Mouse (Mus musculus) midbrain, embryonic 10.5 days (tissue): ENCODE results near the gene Fasn. TPM values are rescaled to one million over a fixed set of nuclear protein-coding genes. Genes with fewer than 3 reads are reported as not detected.
A peak's percentile ranks its signal among the peaks of the same experiment; 100 is the strongest.
"Not testable (repeated sequence)": the region's sequence is repeated elsewhere in the genome, so short reads cannot be mapped to it uniquely, and the experiment has no call there.

Experiments
- DNase-seq: peaks from one replicate; pipeline ENCODE4 v3.0.0-alpha.2; 2017; ENCODE audit warnings: low spot score
- H3K27ac ChIP-seq: fragments of 300-500 bp; sonication (generic); replicated peaks from 2 replicates; pipeline ENCODE4 v1.5.1; 2016; ENCODE audit warnings: mild to moderate bottlenecking
- H3K27me3 ChIP-seq: fragments of 300-500 bp; sonication (generic); 2 replicates; pipeline ENCODE4 v1.6.1; 2016; ENCODE audit warnings: low read depth, mild to moderate bottlenecking; ENCODE audit not compliant: poor library complexity, severe bottlenecking
- H3K36me3 ChIP-seq: fragments of 300-500 bp; sonication (generic); 2 replicates; pipeline ENCODE4 v1.6.1; 2016; ENCODE audit warnings: mild to moderate bottlenecking, moderate library complexity
- H3K4me1 ChIP-seq: fragments of 300-500 bp; sonication (generic); 2 replicates; pipeline ENCODE4 v1.6.1; 2016
- H3K4me3 ChIP-seq: fragments of 300-500 bp; sonication (generic); 2 replicates; pipeline ENCODE4 v1.5.1; 2016; ENCODE audit warnings: mild to moderate bottlenecking, moderate library complexity
- H3K9me3 ChIP-seq: fragments of 300-500 bp; sonication (generic); replicated peaks from 2 replicates; pipeline ENCODE4 v1.6.1; 2016; ENCODE audit warnings: mild to moderate bottlenecking
- WGBS: fragments of 180-500 bp; shearing (Covaris S2); methylation state at CpG from one replicate; pipeline ENCODE4 v1.1.7; 2016; 5-methylcytosine and 5-hydroxymethylcytosine counted together
- polyA plus RNA-seq: library from polyadenylated mRNA; unstranded; fragments of >200 nt; fragmentation: Nextera tagmentation; extraction: Ambion mirVana; gene quantifications from 2 replicates; pipeline ENCODE4 v1.2.1, GENCODE M21; 2016

Gene Fasn
- polyA plus RNA-seq, 1 experiment from 2014 or later: 118 TPM

DNA sequence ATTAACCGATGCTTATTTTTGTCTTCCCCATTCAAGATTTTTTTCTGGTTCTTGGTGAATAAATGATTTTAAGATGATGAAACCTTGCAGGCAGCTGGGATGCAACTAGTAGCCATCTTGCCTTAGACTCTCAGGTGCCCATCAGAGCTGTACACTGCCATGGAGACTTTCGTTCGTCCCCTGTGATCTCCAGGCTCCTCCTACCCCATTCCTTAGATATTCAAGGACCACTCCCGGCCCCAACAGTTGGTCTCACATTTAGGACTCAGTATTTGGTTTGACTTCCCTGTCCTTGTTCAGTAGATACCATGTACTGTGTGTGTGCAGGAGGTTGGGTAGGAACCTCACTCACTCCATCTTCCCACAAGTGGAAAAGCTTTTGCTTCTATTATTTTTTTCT, 19.6 kb downstream of the Fasn start:
- 89% methylated on average over 4 of the region's 4 CpGs for WGBS
- no peak for DNase-seq
- Histone ChIP-seq H3K27ac (no peak overlapping the region), H3K27me3 (no peaks in the 10 kb centered on the region), H3K9me3 (no peaks in the 10 kb centered on the region), H3K4me1 (peaks cover 9% of the 10 kb centered on the region), H3K4me3 (no peak overlapping the region), H3K36me3 (peaks cover 51% of the 10 kb centered on the region)

DNA sequence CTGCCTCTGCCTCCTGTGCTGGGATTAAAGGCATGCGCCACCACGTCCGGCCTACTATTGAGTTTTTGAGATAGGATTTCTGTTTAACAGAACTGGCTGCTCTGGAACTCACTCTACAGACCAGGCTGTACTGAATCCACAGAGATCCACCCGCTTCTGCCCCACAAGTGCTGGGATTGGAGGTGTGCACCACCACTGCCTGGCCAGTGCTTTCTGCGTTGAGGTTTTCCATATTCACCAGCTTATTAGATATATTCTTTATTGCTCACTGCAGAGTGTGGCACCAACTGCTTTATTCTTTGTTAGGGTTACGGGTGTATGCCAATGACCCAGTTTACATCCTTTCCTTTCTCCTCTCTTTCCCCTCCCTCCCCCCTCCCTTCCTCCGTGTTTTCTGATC, 20.1 kb downstream of the Fasn start:
- no peaks in the 10 kb centered on the region for H3K27me3 ChIP-seq
- peaks cover 46% of the 10 kb centered on the region for H3K36me3 ChIP-seq
- H3K9me3 ChIP-seq: no peaks in the 10 kb centered on the region
- no peak for DNase-seq
- H3K4me1 ChIP-seq: peaks cover 11% of the 10 kb centered on the region
- no peak overlapping the region for H3K4me3 ChIP-seq
- H3K27ac ChIP-seq: no peak overlapping the region
- 79% methylated on average over 7 of the region's 7 CpGs for WGBS

DNA sequence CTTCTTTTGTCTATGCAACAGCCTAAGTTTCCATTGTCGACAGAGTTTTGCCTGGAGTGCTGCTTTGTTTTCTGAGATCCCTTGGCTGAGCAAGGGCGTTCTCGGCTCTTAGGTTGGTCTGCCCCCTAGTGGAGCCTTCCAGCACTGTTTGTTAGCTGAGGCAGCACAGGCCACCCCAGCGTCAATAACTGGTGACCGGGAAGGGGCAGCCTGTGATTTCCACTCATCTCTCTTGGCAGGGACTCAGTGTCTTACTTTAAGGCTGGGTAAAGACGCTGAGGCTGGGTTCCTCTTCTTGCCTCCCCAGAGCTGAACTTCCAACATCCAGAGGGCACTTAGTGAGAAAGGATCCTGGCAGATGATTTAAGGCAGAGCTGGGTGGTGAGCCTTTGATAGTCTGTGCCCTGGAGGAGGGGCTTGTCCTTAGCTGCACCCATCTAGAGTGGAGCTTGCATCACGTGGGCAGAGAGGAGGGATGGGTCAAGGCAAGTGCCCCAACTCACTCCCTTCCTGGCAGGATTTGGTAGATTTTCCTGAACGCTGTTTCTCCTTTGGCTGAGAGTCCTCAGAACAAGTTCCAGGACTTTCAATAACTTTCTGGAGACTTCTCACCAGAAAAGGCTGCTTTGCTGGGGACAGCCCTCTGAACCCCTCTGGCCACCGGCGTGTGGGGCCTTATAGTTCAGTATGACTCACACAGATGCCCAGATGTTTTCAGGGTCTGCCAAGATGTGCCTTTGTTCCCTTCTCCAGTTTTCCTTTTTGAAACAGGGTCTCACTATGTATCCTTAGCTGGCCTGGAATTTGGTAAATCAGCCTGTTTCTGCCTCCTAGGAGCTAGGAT, 24.1 kb downstream of the Fasn start:
- no peaks in the 10 kb centered on the region for H3K9me3 ChIP-seq
- peaks cover 7% of the 10 kb centered on the region for H3K36me3 ChIP-seq
- peak; percentile 90 for DNase-seq
- WGBS: 12% methylated on average over 10 of the region's 10 CpGs
- H3K27ac ChIP-seq: peak overlapping the region; percentile 80
- peaks cover 25% of the 10 kb centered on the region for H3K4me1 ChIP-seq
- H3K27me3 ChIP-seq: no peaks in the 10 kb centered on the region
- peak overlapping the region; percentile 27 for H3K4me3 ChIP-seq

DNA sequence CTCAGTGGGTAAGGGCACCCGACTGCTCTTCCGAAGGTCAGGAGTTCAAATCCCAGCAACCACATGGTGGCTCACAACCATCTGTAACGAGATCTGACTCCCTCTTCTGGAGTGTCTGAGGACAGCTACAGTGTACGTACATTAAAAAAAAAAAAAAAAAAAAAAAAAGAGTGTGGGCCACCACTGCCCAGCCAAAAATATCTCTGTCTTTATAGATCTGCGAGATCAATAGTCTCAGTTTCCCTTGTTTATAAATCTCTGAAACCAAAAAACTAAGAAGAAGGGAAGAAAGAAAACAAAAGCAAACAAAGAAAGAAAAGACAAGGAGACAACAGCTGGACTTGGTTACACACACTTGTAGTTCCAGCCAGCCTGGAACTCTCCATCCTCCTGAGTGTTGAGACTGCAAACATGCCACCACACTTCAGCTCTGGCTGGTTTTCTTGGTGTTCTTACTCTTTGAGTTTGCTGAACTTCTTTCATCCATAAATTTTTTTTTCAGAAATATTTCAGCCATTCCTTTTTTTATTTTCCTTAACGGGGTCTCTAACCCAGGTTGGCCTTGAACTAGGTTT, 24.9 kb downstream of the Fasn start:
- peak overlapping the region; percentile 80 for H3K27ac ChIP-seq
- H3K27me3 ChIP-seq: no peaks in the 10 kb centered on the region
- H3K36me3 ChIP-seq: peaks cover 5% of the 10 kb centered on the region
- peaks cover 34% of the 10 kb centered on the region for H3K4me1 ChIP-seq
- no peaks in the 10 kb centered on the region for H3K9me3 ChIP-seq
- peak overlapping the region; percentile 27; the same call in 1 of the 2 replicates for H3K4me3 ChIP-seq
- WGBS: 77% methylated on average over 6 of the region's 6 CpGs
- no peak for DNase-seq

DNA sequence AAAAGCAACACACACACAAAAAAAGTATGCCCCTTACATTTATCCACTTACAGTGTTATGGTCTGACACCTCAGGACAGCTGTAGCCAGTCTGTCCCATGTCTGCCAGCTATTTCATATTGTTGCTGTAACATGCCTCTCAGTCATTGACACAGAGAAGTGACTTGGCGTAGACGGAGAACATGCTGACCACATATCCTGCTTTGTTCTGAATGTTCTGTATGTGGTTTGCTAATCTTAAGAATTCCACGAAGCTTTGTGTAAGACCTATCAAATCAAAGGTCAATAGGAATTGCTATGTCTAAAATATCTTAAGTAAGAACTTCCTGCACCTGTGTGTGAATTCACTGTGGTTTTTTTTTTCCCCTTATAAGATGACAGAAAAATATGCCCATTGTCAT, 26.1 kb downstream of the Fasn start:
- H3K27me3 ChIP-seq: no peaks in the 10 kb centered on the region
- 88% methylated on average over 3 of the region's 3 CpGs for WGBS

DNA sequence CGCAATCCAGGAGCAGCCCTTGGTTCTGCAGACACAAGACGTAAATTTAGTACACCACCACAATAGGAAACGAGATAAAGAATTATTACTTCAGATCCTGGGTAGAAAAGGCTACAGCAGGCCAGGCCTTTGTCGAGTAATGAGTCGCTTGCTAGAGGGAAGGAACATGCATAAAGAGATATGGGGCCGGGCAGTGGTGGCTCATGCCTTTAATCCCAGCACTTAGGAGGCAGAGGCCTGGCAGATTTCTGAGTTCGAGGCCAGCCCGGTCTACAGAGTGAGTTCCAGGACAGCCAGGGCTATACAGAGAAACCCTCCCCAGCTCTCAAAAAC, 27.8 kb downstream of the Fasn start:
- Histone ChIP-seq H3K9me3 (no peaks in the 10 kb centered on the region), H3K36me3 (peaks cover 33% of the 10 kb centered on the region), H3K27me3 (no peaks in the 10 kb centered on the region), H3K4me3 (peak overlapping the region; percentile 86), H3K4me1 (peaks cover 37% of the 10 kb centered on the region), H3K27ac (peak overlapping the region; percentile 87)
- DNase-seq: no peak
- 33% methylated on average over 8 of the region's 8 CpGs for WGBS

More for the DNA sequence above, 26.1 kb downstream of the Fasn start:
- Histone ChIP-seq H3K27ac (no peak overlapping the region), H3K4me3 (no peak overlapping the region), H3K9me3 (no peaks in the 10 kb centered on the region), H3K4me1 (peaks cover 37% of the 10 kb centered on the region), H3K36me3 (peaks cover 17% of the 10 kb centered on the region)
- no peak for DNase-seq

DNA sequence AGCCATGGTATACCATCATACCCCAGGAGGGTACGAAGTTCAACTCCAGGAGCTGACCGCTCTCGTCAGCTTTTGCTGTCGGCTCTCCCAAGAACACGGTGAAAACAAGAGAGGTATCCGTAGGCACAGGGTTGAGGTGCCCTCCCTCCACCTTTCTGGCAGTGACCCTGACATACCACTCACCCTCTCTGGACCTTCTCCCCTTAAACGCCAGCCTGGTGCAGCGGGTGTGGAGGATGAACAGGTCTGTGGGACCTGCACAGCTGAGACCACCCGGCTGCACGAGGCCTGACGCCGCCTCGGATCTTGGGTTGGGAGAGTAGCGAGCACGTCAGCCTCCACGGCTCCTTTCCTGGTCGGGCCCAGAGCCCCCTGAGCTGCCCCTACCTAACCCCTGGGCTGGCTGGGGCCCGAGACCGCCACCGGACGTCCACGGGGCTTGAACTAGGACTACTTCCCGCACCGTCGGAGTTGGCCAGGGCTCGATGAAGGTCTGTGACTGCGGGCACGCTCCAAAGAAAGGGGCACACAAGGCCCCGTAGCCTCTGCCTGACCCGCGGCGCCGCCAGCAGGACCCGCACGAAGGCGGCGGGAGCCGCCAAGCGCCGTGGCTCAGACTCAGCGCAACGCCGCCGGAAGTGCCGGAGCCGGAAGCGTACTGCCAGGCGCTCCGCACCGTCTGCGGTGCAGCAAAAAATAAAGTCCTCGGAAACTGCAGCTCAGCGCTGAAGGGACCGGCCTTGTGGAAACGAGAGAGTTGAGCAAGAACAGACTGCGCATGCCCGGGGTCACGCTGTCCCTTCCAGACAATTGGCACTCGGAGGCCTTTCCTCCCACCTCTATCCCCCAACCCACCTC, 28.4 kb downstream of the Fasn start, which contains the start of gene Dus1l:
Gene Dus1l (minus strand): TSS at position 648 of the 858 bp plus-strand sequence.
- peak within 1 kb of the TSS; percentile 86 for H3K4me3 ChIP-seq
- H3K36me3 ChIP-seq: peaks cover 39% of the 10 kb centered on the region
- peak; percentile 97 for DNase-seq
- H3K9me3 ChIP-seq: no peaks in the 10 kb centered on the region
- peak within 1 kb of the TSS; percentile 87 for H3K27ac ChIP-seq
- no peaks in the 10 kb centered on the region for H3K27me3 ChIP-seq
- H3K4me1 ChIP-seq: peaks cover 37% of the 10 kb centered on the region
- WGBS: 2% methylated on average over 59 of the region's 59 CpGs

DNA sequence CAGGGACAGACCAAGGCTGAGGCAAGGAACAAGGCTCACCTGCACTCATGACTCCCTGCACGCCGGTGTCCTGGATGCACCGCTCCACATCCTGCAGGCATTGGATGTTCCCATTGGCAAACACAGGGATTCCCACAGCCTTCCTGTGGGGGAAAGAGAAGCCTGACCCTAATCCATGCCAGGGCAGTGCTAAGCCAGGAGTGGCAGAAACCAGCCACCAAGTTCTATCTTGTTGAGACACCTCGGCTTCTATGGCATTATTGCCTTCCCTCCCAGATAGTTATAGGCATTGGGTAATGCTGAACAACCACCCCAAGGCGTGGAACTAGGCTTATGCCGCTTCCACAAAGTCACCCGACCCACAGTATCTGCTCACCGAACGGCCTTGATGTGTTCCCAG, 31.7 kb downstream of the Fasn start:
- no peak overlapping the region for H3K4me3 ChIP-seq
- peaks cover 26% of the 10 kb centered on the region for H3K4me1 ChIP-seq
- H3K9me3 ChIP-seq: no peaks in the 10 kb centered on the region
- WGBS: 91% methylated on average over 9 of the region's 9 CpGs
- no peak overlapping the region for H3K27ac ChIP-seq
- H3K36me3 ChIP-seq: peaks cover 71% of the 10 kb centered on the region
- DNase-seq: no peak
- H3K27me3 ChIP-seq: no peaks in the 10 kb centered on the region

DNA sequence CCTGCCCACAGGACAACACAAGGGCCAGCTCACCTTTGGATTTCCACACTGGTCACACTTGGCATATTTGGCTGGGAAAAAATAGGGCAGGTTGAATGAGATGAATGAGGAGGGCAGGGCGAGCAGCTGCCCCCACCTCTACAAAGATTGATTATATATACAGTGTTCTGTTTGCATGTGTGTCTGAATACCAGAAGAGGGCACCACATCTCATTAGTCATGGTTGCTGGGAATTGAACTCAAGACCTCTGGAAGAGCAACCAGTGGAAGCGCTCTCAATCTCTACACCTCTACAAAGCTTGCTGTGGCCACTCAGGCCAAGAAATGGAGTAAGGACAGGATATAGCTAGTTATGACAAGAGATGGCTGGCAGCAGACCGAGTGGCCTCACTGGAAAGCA, 34.5 kb downstream of the Fasn start:
- Histone ChIP-seq H3K27me3 (no peaks in the 10 kb centered on the region), H3K4me3 (no peak overlapping the region), H3K4me1 (peaks cover 20% of the 10 kb centered on the region), H3K9me3 (no peaks in the 10 kb centered on the region), H3K36me3 (peaks cover 96% of the 10 kb centered on the region), H3K27ac (no peak overlapping the region)
- no peak for DNase-seq
- 96% methylated on average over 3 of the region's 3 CpGs for WGBS

DNA sequence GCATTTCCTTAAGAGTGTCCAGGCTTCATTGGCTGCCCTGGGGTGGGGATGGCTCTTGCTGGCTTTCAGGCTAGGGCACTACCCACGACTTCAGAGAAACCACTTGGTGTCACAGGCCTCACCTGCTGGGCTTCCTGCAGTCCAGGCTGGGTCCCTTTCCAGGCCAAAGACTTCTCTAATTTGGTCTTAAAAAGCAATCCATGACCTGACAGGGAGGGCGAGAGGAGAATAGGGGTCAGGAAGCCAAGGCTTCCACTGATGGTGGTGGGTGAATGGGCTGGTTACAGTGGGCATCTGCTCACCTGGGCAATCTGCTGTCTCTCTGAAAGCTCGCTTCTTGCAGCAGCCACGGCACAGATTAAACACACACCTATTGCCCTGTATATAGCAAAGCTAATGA, 35.0 kb downstream of the Fasn start:
- no peaks in the 10 kb centered on the region for H3K9me3 ChIP-seq
- peaks cover 92% of the 10 kb centered on the region for H3K36me3 ChIP-seq
- peaks cover 19% of the 10 kb centered on the region for H3K4me1 ChIP-seq
- 87% methylated on average over 4 of the region's 4 CpGs for WGBS
- no peaks in the 10 kb centered on the region for H3K27me3 ChIP-seq
- H3K4me3 ChIP-seq: no peak overlapping the region
- H3K27ac ChIP-seq: no peak overlapping the region
- no peak for DNase-seq

DNA sequence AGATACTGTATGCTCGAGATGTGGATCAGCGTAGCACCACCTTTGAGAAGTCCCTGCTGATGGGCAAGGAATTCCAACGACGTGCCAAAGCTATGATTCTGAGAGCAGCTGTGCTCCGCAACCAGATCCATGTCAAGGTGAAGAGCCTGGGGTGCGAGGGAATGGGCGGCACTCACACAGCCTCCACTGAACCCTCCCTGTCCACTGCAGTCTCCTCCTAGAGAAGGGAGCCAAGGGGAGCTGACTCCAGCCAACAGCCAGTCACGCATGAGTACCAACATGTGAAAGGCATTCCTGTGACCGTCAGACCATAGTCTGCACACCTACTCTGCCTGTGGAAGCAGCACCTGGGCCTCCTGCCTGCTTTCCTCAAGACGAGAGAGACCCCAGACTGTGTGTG, 35.9 kb downstream of the Fasn start:
- H3K36me3 ChIP-seq: peaks cover 83% of the 10 kb centered on the region
- not testable (repeated sequence) for H3K4me3 ChIP-seq, H3K27me3 ChIP-seq, DNase-seq, H3K9me3 ChIP-seq, H3K27ac ChIP-seq
- peaks cover 21% of the 10 kb centered on the region for H3K4me1 ChIP-seq
- WGBS: 91% methylated on average over 9 of the region's 10 CpGs

DNA sequence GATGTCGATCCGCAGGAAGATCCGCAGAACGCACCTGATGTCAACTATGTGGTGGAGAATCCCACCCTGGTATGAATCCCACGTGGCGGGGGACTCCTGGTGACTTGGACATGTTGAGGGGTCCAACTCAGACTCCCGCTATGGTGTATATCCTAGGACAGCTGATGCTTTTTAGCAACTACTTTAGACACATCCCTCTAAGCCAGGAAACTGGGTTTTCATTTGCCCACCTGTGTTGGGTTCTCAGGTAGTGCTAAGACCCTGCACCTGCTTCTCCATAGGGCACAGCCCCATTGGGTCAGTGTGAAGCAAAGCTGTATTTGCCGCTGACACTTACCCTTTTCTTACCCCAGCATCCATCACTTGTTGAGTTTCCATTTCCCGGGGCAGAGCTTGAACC, 39.2 kb downstream of the Fasn start:
- H3K9me3 ChIP-seq: no peaks in the 10 kb centered on the region
- H3K36me3 ChIP-seq: peaks cover 74% of the 10 kb centered on the region
- peak overlapping the region; percentile 100 for H3K4me3 ChIP-seq
- peaks cover 30% of the 10 kb centered on the region for H3K4me1 ChIP-seq
- no peak for DNase-seq
- H3K27ac ChIP-seq: peak overlapping the region; percentile 88
- 41% methylated on average over 9 of the region's 9 CpGs for WGBS
- peaks cover 11% of the 10 kb centered on the region for H3K27me3 ChIP-seq
